Mouse (Mus musculus): Measurements from ENCODE around the gene D430019H16Rik. TPM values are rescaled to one million over a fixed set of nuclear protein-coding genes. Genes with fewer than 3 reads are reported as not detected.

The D430019H16Rik gene
- total RNA-seq, 2 experiments from 2014 or later, result 0.62 to 1.0 TPM

GRCm38 (mm10) chr12:105476993-105477392, 23.3 kb downstream of the D430019H16Rik start:
- intact Hi-C loops (cut with DNase I), result no loop called here
- DNase-seq, result no peak

- DNase-seq, result peak; percentile 19 to 55
- intact Hi-C loops (cut with DNase I), result loop anchor here (5.0 kb wide), 1 partner anchor 46 kb away; no protein-coding TSS in a partner anchor
Measured at GRCm38 (mm10) chr12:105483503-105483902, 29.8 kb downstream of the D430019H16Rik start.

DNA sequence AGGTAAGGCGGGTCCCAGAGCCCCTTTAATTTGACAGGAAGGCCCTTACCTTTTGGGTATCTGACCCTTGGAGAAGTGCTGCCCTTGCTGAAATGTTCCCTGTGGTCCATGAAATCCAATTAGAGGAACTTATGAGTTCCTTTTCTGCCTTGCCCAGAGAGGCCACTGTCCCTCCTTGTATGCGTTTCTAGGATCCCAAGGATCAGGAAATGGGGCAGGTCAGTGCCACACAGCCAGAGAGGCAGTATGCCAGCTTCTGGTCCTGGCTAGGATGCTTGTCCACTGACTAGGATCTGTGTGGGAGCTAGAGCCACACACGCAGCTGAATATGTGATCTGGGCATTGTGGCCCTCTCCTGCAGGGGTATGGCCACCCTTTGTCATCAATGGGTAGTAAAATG, 36.6 kb downstream of the D430019H16Rik start:
- intact Hi-C loops (cut with DNase I), result no loop called here
- no peak for DNase-seq

GRCm38 (mm10) chr12:105490794-105491193, 37.1 kb downstream of the D430019H16Rik start:
- intact Hi-C loops (cut with DNase I), result no loop called here
- DNase-seq, result no peak

DNA sequence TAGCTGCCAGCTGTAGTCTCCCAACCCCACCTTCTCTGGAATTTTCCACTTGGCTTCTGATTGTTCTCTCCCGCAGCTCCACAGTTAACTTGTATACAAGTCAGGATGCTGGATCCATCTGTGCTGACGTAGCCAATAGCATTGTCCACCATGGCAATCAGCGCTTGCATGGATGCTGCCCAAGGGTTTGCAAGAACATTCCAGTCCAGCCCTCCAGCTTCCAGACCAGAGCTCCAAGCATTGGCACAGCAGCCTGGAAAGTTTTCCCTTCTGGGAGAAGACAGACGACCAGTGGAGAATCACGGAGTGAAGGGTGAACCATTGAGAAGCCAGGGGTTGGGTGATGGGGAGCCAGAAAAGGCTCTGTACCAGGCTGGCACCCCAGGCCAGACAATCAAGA, 41.1 kb downstream of the D430019H16Rik start:
- peak; percentile 19 to 35 for DNase-seq

DNA sequence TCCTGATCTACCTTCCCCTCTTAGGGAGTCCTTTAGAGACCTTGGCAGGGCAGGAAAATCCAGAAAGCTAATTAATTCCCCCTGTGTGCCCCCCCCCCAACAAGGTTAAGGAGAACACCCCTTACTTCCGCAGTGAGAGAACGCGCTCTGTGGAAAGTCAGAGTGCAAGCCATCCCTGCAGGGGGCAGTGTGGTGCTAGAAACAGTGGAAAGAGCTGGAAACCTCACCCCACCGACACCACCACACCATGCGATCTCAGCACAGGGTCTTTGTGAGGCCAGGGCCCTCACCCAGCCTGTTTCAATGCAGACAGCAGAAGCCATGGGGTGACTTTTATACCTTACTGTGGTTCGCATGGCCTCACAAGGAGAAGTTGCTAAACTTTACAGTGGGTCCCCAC, 44.2 kb downstream of the D430019H16Rik start:
- intact Hi-C loops (cut with DNase I), result loop anchor here (1.0 to 5.0 kb wide), 3 partner anchors 87 to 229 kb away; no protein-coding TSS in a partner anchor

More for the DNA sequence above, 41.1 kb downstream of the D430019H16Rik start:
- intact Hi-C loops (cut with DNase I), result loop anchor here (5.0 kb wide), 1 partner anchor 233 kb away; no protein-coding TSS in a partner anchor

GRCm38 (mm10) chr12:105498423-105498822, 44.8 kb downstream of the D430019H16Rik start:
- DNase-seq, result no peak
- intact Hi-C loops (cut with DNase I), result loop anchor here (1.0 to 5.0 kb wide), 3 partner anchors 87 to 229 kb away; no protein-coding TSS in a partner anchor

More for the DNA sequence above, 44.2 kb downstream of the D430019H16Rik start:
- DNase-seq, result peak; percentile 85 to 93

GRCm38 (mm10) chr12:105498842-105499241, 45.2 kb downstream of the D430019H16Rik start:
- DNase-seq, result no peak
- intact Hi-C loops (cut with DNase I), result loop anchor here (1.0 to 5.0 kb wide), 3 partner anchors 86 to 228 kb away; no protein-coding TSS in a partner anchor

DNA sequence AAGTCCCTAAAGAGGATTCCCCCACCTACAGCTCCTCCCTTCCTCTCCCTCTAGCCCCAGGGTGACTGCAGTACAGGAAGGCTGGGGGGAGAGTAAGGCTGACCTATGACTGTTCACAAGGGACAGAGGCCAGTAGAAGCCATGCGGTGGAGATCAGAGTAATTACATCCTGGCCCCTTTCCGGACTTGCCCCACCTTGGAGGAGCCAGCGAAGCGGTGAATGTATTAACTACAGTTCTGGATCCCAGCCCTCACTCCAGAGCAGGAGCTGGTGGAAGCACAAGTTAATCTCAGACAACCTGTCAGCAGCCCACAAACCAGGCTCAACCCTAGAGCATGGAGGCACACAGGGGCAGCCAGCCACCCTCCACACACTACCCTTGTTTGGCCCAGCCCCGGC, 47.3 kb downstream of the D430019H16Rik start:
- no peak for DNase-seq
- intact Hi-C loops (cut with DNase I), result no loop called here

DNA sequence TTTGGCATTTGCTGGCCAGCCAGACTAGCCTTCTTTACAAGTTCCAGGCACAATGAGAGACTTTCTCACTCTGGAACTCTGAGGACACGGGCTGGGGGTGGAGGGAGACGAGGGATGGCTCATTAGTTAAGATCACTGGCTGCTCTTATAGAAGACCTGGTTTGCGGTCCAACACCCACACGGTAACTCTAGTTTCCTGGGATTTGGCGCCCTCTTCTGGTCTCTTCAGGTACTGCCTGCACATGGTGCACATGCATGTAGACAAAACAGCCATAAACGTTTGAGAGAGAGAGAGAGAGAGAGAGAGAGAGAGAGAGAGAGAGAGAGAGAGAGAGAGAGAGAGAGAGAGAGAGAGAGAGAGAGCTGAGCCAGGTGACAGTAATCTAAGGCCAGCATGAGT, 51.1 kb downstream of the D430019H16Rik start:
- DNase-seq, result no peak
- intact Hi-C loops (cut with DNase I), result no loop called here

DNA sequence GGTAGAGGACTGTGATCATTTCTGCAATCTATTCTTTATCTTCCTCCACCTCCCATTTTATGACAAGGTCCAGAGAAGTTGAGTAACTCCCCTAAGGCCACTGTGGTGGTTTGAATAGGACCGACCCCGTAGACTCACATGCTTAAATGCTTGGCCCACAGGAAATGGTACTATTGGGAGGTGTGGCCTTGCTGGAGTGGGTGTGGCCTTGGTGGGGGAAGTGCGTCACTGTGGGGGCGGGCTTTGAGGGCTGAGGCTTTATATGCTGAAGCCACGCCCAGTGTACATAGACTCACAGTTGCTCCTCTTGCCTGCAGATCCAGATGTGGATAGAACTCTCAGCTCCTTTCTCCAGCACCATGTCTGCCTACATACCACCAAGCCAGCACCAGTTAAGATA, 57.5 kb downstream of the D430019H16Rik start:
- intact Hi-C loops (cut with DNase I), result loop anchor here (5.0 kb wide), 1 partner anchor 51 kb away; the partner anchor contains the start of gene Bdkrb2
- no peak for DNase-seq

DNA sequence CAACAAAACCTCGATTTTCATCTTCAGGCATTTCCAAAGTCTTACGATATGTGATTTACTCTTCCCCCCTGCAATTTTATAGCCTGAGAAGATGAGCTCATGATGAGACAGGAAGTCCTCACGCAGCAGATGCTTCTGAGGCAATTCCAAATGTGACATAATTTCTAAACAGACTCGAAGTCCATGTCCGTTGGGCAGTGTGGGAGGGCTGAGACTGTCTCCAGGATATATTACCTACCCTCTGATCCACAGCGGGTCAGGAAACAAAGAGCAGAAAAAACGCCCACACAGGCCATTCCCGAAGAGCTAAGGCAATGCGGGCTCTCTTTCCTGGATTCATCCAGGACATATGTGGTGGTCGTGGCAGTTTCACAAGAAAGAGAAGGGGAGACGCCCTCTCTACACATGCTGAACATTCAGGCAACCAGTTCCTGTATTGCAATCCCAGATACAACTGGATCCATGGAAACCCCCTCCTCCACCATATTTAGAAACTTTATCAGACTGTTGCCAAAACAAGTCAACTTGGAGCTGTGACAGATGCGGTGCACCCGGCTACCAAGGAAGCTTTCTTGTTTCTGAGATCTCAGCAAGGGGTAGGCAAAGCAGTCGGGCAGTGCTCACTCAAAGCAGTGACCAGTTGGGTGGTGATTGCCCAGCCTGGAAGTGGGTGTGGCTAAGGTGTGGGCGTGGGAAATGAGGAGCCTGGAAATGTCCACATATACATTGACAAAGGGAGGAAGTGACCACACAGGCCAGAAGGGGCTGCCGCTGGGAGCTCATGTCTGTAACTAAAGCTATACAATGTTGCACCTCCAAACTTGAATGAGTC, 58.2 kb downstream of the D430019H16Rik start:
- DNase-seq, result no peak
- intact Hi-C loops (cut with DNase I), result loop anchor here (5.0 kb wide), 1 partner anchor 50 kb away; the partner anchor contains the start of gene Bdkrb2

DNA sequence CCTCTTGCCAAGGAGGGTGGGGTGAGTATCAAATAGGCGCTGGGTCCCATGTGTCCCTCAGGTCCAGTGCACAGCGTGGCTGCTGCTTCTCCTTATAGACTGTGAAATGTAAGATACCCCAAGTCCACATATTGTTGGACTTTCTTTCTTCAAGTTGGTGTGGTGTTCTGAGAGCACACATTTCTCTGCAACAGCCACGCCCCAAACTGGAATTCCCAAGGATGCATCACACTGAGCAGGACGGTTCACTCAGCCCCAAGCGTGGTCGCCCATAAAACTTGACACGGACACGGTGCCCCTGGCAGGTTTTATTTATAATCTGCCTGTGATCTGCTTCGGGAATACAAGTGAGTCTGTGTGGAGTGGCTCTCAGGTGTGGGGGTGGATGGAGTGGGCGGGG, 60.5 kb downstream of the D430019H16Rik start:
- no peak for DNase-seq
- intact Hi-C loops (cut with DNase I), result loop anchor here (5.0 kb wide), 1 partner anchor 48 kb away; the partner anchor contains the start of gene Bdkrb2

- DNase-seq, result peak; percentile 40 to 43
- intact Hi-C loops (cut with DNase I), result no loop called here
Measured at GRCm38 (mm10) chr12:105517026-105517675, 63.5 kb downstream of the D430019H16Rik start.

GRCm38 (mm10) chr12:105519851-105520250, 66.2 kb downstream of the D430019H16Rik start:
- intact Hi-C loops (cut with DNase I), result no loop called here
- DNase-seq, result no peak

- intact Hi-C loops (cut with DNase I), result no loop called here
- DNase-seq, result peak in 1 of 2 experiments; percentile 50
Measured at GRCm38 (mm10) chr12:105521170-105521762, 67.6 kb downstream of the D430019H16Rik start.

GRCm38 (mm10) chr12:105523737-105524136, 70.1 kb downstream of the D430019H16Rik start:
- intact Hi-C loops (cut with DNase I), result no loop called here
- peak in 1 of 2 experiments; percentile 52 for DNase-seq

- no peak for DNase-seq
- intact Hi-C loops (cut with DNase I), result no loop called here
Measured at GRCm38 (mm10) chr12:105526186-105526585, 72.5 kb downstream of the D430019H16Rik start.

- DNase-seq, result peak; percentile 65 to 70
- intact Hi-C loops (cut with DNase I), result no loop called here
Measured at GRCm38 (mm10) chr12:105526829-105527228, 73.2 kb downstream of the D430019H16Rik start.

DNA sequence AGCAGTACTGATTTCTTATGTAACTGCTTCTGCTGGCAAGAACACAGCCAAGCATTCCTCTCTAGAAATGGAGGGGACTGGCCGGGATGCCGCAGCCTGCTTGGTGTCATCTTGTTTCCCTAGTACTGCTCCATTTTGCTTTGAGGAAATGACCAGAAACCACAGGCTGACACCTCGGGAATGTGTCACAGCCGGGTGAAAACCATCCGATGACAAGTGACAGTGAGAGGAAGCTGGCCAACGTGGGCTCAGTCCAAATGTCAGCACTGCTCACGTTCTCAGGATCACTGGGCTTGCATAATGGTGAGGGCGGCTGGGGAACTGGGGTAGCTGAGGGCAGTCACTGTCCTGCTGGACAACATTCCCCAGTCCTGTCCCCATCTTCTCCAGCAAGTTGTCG, 75.9 kb downstream of the D430019H16Rik start:
- peak in 1 of 2 experiments; percentile 40 for DNase-seq
- intact Hi-C loops (cut with DNase I), result no loop called here
